Mouse (Mus musculus) midbrain, postnatal 0 days (tissue): ENCODE measurements at regions not wholly inside any gene's neighbourhood (a gene's known extent, or its start where the extent isn't known, plus 50 kb on each side); places are given as distances from the start of the nearest gene placed in this dataset.
"Not testable (repeated sequence)": the region's sequence is repeated elsewhere in the genome, so short reads cannot be mapped to it uniquely, and the experiment has no call there.

Source experiments
- ATAC-seq: fragments of 200-750 bp; cut with Nextera tagmentation; 2 replicates; pipeline ENCODE4 v1.8.0; 2017; ENCODE audit warnings: moderate number of reproducible peaks, mild to moderate bottlenecking, moderate TSS enrichment, moderate library complexity; ENCODE audit not compliant: low FRiP score
- DNase-seq: peaks from one replicate; pipeline ENCODE4 v3.0.0-alpha.2; 2015; ENCODE audit warnings: low spot score
- H3K27ac ChIP-seq: fragments of 300-500 bp; sonication (generic); 2 replicates; pipeline ENCODE4 v1.5.1; 2014; ENCODE audit warnings: low read depth, mild to moderate bottlenecking, low read length, mixed read lengths
- H3K27me3 ChIP-seq: fragments of 300-500 bp; sonication (generic); 2 replicates; pipeline ENCODE4 v1.6.1; 2014; ENCODE audit warnings: low read length, control low read depth, mixed read lengths; ENCODE audit not compliant: insufficient read depth
- H3K36me3 ChIP-seq: fragments of 300-500 bp; sonication (generic); 2 replicates; pipeline ENCODE4 v1.6.1; 2014; ENCODE audit warnings: low read length, control low read depth, mixed read lengths; ENCODE audit not compliant: insufficient read depth
- H3K4me1 ChIP-seq: fragments of 300-500 bp; sonication (generic); 2 replicates; pipeline ENCODE4 v1.6.1; 2014; ENCODE audit warnings: mild to moderate bottlenecking, control low read depth, antibody characterized with exemption, low read length, mixed read lengths; ENCODE audit not compliant: insufficient read depth
- H3K4me2 ChIP-seq: fragments of 300-500 bp; sonication (generic); 2 replicates; pipeline ENCODE4 v1.6.1; 2014; ENCODE audit warnings: low read depth, mild to moderate bottlenecking, low read length, mixed read lengths; ENCODE audit not compliant: poor library complexity, severe bottlenecking
- H3K4me3 ChIP-seq: fragments of 300-500 bp; sonication (generic); 2 replicates; pipeline ENCODE4 v1.5.1; 2014; ENCODE audit warnings: low read depth, mild to moderate bottlenecking, low read length, moderate library complexity
- H3K9ac ChIP-seq: fragments of 300-500 bp; sonication (generic); replicated peaks from 2 replicates; pipeline ENCODE4 v1.6.1; 2014; ENCODE audit warnings: mild to moderate bottlenecking, low read length, moderate library complexity, mixed read lengths; ENCODE audit not compliant: poor library complexity, severe bottlenecking
- H3K9me3 ChIP-seq: fragments of 300-500 bp; sonication (generic); 2 replicates; pipeline ENCODE4 v1.6.1; 2016; ENCODE audit warnings: low read length, control low read depth
- CTCF ChIP-seq: IDR thresholded peaks from 2 replicates; pipeline ENCODE4 v1.5.1; 2016; ENCODE audit warnings: antibody characterized with exemption, mild to moderate bottlenecking
- WGBS: fragments of 180-500 bp; shearing (Covaris S2); extraction: QIAGEN DNeasy Blood & Tissue Kit; methylation state at CpG from one replicate; pipeline ENCODE4 v1.1.7; 2014; 5-methylcytosine and 5-hydroxymethylcytosine counted together

DNA sequence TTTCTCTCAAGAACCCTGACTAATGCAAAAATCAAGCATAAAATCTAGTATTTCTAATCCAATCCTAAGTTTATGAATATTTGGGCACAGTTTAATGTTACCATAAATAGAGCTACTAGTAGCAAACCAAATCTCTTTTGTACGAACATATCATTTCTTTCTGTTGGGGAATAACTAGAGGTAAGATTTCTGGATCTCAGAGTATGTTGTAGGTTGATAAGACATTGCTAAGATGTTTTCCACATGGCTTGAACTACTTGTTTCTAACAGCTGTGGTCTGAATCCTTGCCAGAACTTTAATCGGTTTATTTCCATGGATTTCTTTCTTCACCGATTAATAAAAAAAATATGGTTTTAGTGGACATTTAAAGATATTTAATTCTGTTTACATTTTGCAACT lies 1844.3 kb upstream of the Nudt12 start:
- H3K9ac ChIP-seq = no peak overlapping the region
- no peaks in the 10 kb centered on the region for H3K9me3 ChIP-seq
- no peaks in the 10 kb centered on the region for H3K36me3 ChIP-seq
- H3K4me3 ChIP-seq = no peak overlapping the region
- no peak for ATAC-seq
- H3K4me2 ChIP-seq = no peak overlapping the region
- peak; percentile 2 for DNase-seq
- no peak overlapping the region for H3K27ac ChIP-seq
- WGBS = 75% methylated on average over 3 of the region's 3 CpGs
- TF ChIP-seq CTCF = no peak
- H3K27me3 ChIP-seq = no peaks in the 10 kb centered on the region
- H3K4me1 ChIP-seq = no peaks in the 10 kb centered on the region

DNA sequence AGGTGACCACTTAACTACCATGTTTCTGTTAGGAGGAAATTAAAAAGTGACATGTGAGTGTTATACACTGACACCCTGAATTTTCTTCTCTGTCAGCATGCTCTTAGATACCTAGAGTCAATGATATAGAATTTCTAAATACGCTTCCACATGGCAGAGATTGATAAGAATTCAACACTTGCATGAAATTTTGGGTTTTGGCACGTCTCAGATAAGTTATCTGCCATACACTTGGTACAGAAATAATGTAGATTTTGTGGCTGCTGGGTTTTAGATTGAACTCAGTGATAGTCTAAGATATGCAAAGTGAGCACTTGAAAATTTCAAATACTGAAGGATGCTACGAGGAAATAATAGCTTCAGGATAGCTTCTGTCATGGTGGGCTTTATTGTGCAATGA lies 1841.5 kb upstream of the Nudt12 start:
- H3K27me3 ChIP-seq = no peaks in the 10 kb centered on the region
- DNase-seq (no peak), ATAC-seq (no peak)
- H3K27ac ChIP-seq = no peak overlapping the region
- H3K9ac ChIP-seq = no peak overlapping the region
- H3K9me3 ChIP-seq = no peaks in the 10 kb centered on the region
- 70% methylated on average over 3 of the region's 3 CpGs for WGBS
- H3K36me3 ChIP-seq = no peaks in the 10 kb centered on the region
- no peaks in the 10 kb centered on the region for H3K4me1 ChIP-seq
- H3K4me2 ChIP-seq = no peak overlapping the region
- H3K4me3 ChIP-seq = no peak overlapping the region
- TF ChIP-seq CTCF = no peak

DNA sequence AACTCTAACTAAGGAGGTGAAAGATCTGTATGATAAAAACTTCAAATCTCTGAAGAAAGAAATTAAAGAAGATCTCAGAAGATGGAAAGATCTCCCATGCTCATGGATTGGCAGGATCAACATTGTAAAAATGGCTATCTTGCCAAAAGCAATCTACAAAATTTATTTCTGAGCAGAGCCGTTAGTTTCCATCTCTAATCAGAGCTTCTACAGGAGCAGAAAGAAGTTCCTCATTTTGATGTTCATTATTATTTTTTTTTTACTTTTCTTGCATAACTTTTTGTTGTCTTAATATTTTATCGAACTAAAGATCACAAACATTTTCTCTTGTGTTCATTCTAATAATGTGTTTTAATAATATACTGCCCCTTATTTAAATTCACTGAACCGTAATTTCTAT lies 1825.6 kb upstream of the Nudt12 start:
- not testable (repeated sequence) for H3K4me2 ChIP-seq

DNA sequence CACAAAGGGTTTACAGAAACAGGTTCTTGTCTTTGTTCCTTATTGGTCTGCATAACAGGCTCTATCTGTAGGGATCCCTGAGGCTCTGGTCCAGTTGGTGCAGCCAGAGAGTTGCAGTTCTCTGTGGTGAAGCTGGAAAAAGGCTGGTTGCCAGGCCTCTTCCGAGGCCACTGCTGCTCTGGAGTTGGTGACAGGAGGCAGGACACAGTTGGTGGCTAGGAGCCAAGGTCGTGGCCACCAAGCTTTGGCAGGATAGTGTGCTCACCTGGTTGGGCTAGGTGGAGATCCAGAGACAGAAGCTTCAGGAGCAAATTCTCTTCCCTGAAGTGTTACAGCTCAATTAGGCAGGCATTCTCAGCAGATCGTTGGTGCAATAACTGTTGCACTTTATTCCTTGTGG lies 1819.4 kb upstream of the Nudt12 start:
- H3K27ac ChIP-seq = no peak overlapping the region
- ATAC-seq (no peak), DNase-seq (peak; percentile 26)
- H3K4me3 ChIP-seq = no peak overlapping the region
- H3K36me3 ChIP-seq = no peaks in the 10 kb centered on the region
- H3K27me3 ChIP-seq = no peaks in the 10 kb centered on the region
- no peaks in the 10 kb centered on the region for H3K4me1 ChIP-seq
- WGBS = 83% methylated on average over 3 of the region's 3 CpGs
- H3K9ac ChIP-seq = no peak overlapping the region
- no peaks in the 10 kb centered on the region for H3K9me3 ChIP-seq
- no peak overlapping the region for H3K4me2 ChIP-seq
- TF ChIP-seq CTCF = no peak

More for the DNA sequence above, 1825.6 kb upstream of the Nudt12 start:
- H3K4me3 ChIP-seq, H3K36me3 ChIP-seq, H3K9me3 ChIP-seq, DNase-seq, H3K27ac ChIP-seq, H3K27me3 ChIP-seq, H3K9ac ChIP-seq, ATAC-seq, H3K4me1 ChIP-seq: not testable (repeated sequence)
- 96% methylated on average over 3 of the region's 3 CpGs for WGBS

DNA sequence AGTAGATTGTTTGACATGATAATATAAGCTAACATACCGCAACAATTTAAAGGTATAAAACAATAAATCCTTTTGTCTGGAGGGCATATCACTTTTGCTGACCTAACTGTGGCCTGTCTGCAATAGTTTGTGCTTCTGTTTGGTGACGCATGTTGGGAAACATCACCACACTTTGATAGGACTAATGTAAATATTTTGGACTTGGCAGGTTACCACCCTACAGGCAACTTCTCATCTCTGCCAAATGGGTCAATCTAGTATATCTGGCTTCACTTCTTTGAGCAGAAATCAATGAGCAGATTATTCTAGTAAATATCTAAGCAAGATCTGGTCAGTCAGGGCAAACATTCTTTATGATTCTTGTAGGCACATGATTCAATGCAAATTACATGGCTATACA lies 1817.3 kb upstream of the Nudt12 start:
- Histone ChIP-seq H3K36me3 (no peaks in the 10 kb centered on the region), H3K27ac (no peak overlapping the region), H3K9me3 (no peaks in the 10 kb centered on the region), H3K4me1 (no peaks in the 10 kb centered on the region), H3K27me3 (no peaks in the 10 kb centered on the region), H3K4me3 (no peak overlapping the region), H3K4me2 (no peak overlapping the region), H3K9ac (no peak overlapping the region)
- ATAC-seq = no peak
- 87% methylated on average over 2 of the region's 2 CpGs for WGBS
- no peak for DNase-seq
- no peak for TF ChIP-seq CTCF

DNA sequence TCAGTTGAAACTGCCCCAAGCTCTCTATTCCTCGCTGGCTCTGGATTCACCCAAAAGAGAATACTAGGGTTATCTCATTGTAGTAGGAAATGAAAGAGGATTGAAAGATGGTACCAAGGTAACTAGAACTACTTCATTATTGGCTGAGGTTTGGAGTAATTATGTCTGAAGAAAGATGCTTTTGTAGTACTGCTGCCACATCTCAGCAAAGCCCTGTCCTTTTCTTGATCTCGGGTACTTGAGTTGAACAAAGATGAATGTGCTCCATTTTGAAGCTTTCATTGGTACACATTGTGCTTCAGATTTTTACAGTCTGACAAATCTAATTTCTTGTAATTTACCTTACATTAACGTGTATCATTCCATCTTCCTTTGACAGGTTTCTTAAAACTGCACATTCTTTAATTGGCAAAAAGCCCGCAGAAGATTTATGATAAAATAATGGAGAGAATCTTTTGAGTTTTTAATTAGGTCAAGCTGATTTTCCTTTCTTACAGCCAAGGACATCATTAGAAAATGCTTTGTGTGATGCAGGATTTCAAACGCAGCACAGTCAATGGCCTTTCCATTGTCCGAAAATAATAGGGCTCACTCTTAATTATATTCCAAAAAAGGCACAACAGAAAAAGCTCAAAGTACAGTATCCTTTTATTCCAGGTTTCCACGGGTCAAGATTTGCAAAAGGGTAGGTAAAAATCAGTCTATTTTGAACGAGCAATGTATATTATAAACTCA lies 1791.7 kb upstream of the Nudt12 start:
- TF ChIP-seq CTCF = no peak
- no peak for DNase-seq
- H3K4me2 ChIP-seq = no peak overlapping the region

More for the DNA sequence above, 1791.7 kb upstream of the Nudt12 start:
- ATAC-seq = no peak
- 48% methylated on average over 8 of the region's 8 CpGs for WGBS
- H3K27ac ChIP-seq = no peak overlapping the region
- no peaks in the 10 kb centered on the region for H3K36me3 ChIP-seq
- H3K9me3 ChIP-seq = no peaks in the 10 kb centered on the region
- no peaks in the 10 kb centered on the region for H3K4me1 ChIP-seq
- no peak overlapping the region for H3K9ac ChIP-seq
- H3K4me3 ChIP-seq = no peak overlapping the region
- no peaks in the 10 kb centered on the region for H3K27me3 ChIP-seq
